Mouse (Mus musculus): Measurements from ENCODE around the gene Itpr2. TPM values are rescaled to one million over a fixed set of nuclear protein-coding genes. Genes with fewer than 3 reads are reported as not detected.

The Itpr2 gene
- total RNA-seq, 2 experiments from 2014 or later, result 15.6 to 22.1 TPM

DNA sequence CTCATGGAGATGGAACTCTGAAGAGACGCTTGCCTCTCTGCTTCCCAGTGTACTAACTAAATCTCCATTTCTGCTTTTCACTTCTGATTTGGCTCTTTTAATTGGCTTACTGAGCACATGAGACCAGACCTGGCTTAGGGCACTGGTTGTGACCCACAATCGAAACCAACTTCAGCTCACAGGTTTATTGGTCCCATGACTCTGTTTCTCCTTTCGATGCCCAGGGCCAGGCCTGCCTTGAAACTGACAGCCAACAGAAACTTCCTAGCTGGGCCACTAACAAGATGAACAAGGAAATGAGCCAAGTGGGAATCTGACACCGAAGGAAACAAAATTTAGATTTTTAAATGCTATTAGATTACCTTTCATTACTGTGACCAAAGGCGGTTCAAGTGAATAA, 105.8 kb downstream of the Itpr2 start:
- DNase-seq (ENCODE audit: low spot score in 2 of 2), result no peak
- TF ChIP-seq CTCF (conservative IDR thresholded peaks at IDR 0.05), result no peak
- no peak overlapping the region for H3K4me3 ChIP-seq

DNA sequence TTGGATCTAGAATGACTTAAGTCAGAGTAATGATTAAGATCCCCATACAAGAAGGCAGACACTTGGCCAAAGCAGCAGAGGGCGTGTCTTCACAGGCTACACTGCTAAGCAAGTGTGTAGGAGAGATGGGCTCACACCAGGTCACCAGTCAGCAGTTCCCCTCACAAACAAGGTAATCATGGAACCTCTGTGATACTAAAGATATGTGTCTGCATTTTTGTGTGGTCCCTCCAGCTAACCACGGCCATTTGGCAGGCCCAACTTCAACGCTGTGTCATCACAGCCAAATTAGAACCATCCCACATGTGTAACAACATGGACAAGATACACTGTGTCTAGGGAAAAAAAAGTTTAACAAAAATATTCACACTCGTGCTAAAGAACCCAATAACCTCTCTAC, 106.4 kb downstream of the Itpr2 start:
- H3K4me3 ChIP-seq, result no peak overlapping the region
- no peak overlapping the region for H3K27ac ChIP-seq
- no peak for DNase-seq (ENCODE audit: low spot score in 2 of 2)
- no peak for TF ChIP-seq CTCF (conservative IDR thresholded peaks at IDR 0.05)

More for the DNA sequence above, 105.8 kb downstream of the Itpr2 start:
- no peak overlapping the region for H3K27ac ChIP-seq

DNA sequence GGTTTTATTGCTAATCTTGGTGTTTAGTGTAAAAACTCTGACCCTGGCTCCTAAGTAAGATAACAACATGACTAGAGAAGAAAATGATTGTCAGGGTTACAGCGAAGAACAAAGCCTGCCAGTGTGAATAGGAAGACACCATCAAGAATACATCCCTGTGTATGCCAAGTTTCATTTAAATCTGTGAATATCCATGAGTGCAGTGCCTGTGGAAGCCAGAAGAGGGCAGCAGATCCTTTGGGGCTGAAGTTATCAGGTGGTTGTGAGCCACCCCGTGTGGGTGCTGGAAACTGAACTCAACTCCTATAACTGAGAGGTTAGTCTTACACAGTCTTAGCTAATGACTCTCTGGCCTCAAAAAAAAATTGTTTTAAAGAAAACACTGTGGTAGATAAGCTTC, 109.8 kb downstream of the Itpr2 start:
- Histone ChIP-seq H3K4me3 (no peak overlapping the region), H3K27ac (no peak overlapping the region)
- TF ChIP-seq CTCF (conservative IDR thresholded peaks at IDR 0.05), result peak; percentile 59
- no peak for DNase-seq (ENCODE audit: low spot score in 2 of 2)

DNA sequence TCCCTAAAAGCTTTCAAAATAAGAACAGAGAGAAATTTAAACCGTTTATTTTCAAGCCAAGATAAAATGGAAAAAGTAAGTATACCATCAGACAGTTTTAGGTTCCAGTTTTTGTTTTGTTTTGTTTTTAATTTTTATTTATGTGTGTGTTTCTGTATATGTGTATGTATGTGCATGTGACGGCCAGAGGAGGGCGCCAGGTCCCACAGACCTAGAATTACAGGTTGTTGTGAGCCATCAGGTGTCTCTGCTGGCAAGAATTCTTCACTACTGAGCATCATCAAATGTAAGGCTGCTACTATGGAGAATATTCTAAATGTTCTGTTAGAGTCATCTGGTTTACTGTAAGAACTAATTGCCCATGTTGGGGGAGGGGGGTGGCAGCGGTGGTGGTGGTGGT, 111.9 kb downstream of the Itpr2 start:
- peak; percentile 46 for TF ChIP-seq CTCF (conservative IDR thresholded peaks at IDR 0.05)
- Histone ChIP-seq H3K4me3 (no peak overlapping the region), H3K27ac (no peak overlapping the region)
- DNase-seq (ENCODE audit: low spot score in 2 of 2), result no peak

DNA sequence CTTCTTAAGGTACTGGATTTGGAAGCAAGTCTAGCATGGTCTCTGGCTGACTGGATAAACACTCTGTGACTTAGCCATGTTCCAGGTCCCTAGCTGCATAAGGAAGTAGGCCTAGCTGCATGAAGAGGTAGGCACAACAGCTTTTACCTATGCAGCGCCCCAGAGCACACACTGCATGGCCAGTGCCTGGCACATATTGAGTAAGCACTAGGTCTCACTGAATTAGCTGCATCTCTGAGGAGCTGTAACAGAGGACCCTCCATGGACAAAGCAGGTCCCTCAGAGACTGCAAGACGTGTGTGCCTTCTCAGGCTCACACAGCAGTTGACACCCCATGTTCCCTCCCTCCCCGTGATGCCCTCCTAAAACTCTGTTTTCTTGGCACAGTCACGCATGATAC, 114.0 kb downstream of the Itpr2 start:
- H3K27ac ChIP-seq, result no peak overlapping the region
- TF ChIP-seq CTCF (conservative IDR thresholded peaks at IDR 0.05), result no peak

DNA sequence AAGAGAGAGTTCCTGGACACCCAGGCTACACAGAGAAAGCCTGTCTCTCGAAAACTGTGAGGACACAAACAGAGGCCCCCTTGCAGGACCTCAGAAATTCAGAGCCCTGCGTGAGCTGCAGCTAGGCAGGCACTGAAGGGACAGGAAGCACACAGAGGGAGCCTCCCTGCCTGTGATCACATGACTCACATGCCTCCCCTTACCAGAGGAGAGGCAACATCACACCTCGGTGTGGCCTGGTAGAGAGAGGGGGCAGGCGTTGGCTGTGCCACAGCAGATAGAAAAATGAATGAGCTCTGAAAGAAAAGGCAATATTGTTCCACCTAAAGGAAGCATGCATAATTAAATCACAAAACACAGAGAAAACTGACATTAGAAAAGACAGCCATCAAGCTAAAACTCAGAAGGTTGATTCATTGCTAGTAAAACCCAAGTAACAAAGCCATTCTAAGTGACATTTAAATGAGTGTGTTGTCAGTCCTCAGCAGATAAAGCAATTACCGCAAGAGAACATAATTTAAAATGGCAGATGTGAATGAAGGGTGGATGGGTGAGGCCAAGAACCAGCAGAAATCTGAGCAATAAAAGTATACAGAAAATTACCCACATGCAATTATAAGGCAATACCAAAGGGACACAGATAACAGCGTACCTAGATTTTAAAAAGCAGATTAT, 114.8 kb downstream of the Itpr2 start:
- H3K27ac ChIP-seq, result no peak overlapping the region
- TF ChIP-seq CTCF (conservative IDR thresholded peaks at IDR 0.05), result no peak
- H3K4me3 ChIP-seq, result no peak overlapping the region
- DNase-seq (ENCODE audit: low spot score in 2 of 2), result no peak

More for the DNA sequence above, 114.0 kb downstream of the Itpr2 start:
- DNase-seq (ENCODE audit: low spot score in 2 of 2), result no peak
- no peak overlapping the region for H3K4me3 ChIP-seq

DNA sequence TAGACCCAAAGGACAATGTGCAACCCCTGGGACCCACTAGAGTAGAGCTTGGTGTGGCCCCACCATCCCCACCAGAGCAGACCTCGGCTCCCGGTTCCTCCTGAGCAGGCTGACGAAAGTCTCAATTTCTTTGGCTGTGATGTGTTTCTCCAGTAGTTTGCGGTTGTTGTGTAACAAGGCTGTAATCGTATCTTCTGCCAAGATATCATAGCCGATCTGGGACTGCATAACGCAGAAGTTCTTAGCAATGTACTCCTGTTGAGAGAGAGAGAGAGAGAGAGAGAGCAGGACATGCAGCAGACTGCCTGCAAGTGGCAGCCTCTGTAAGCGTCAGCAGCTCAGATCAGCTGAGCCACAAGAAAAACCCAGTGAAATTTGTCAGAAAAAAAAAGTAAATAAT, 122.8 kb downstream of the Itpr2 start:
- no peak for DNase-seq (ENCODE audit: low spot score in 2 of 2)
- Histone ChIP-seq H3K4me3 (no peak overlapping the region), H3K27ac (no peak overlapping the region)
- TF ChIP-seq CTCF (conservative IDR thresholded peaks at IDR 0.05), result no peak

DNA sequence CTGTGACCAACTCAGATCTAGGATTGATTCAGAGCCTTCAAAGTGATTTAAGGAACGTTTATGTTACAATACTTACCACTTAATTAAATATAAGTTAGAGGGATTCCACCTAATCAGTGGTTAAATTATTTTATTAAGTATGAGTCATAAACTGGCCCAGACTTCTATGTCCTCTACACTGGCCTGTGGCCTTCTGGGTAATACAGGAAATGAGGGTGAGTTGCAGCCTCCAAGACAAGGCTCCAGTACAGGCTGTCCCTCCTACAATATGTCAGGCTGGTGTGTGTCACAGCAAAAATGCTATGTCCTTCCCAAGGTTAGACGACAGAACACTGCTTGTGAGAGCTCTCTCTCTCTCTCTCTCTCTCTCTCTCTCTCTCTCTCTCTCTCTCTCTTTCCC, 130.5 kb downstream of the Itpr2 start:
- TF ChIP-seq CTCF (conservative IDR thresholded peaks at IDR 0.05), result no peak
- no peak for DNase-seq (ENCODE audit: low spot score in 2 of 2)

DNA sequence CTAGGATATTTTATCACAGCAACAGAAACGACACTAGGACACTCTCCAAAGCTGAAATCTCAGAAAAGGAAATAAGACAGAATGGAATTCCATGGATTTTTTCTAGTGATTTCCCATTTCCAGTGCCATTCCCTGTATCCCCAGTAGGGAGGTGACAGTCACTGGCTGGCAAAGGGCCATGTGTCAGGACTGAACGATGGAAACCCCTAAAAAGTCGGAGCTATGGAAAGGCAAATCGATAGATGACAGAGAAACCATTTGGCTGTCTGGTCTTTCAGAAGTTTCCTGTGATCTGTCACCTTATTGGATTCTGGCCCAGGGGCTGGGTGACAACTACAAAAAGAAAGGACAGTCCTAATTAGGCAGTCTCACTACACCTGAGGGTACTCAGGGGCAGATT, 135.8 kb downstream of the Itpr2 start:
- Histone ChIP-seq H3K27ac (no peak overlapping the region), H3K4me3 (no peak overlapping the region)
- no peak for DNase-seq (ENCODE audit: low spot score in 2 of 2)
- TF ChIP-seq CTCF (conservative IDR thresholded peaks at IDR 0.05), result no peak

More for the DNA sequence above, 130.5 kb downstream of the Itpr2 start:
- no peak overlapping the region for H3K27ac ChIP-seq
- H3K4me3 ChIP-seq, result no peak overlapping the region

DNA sequence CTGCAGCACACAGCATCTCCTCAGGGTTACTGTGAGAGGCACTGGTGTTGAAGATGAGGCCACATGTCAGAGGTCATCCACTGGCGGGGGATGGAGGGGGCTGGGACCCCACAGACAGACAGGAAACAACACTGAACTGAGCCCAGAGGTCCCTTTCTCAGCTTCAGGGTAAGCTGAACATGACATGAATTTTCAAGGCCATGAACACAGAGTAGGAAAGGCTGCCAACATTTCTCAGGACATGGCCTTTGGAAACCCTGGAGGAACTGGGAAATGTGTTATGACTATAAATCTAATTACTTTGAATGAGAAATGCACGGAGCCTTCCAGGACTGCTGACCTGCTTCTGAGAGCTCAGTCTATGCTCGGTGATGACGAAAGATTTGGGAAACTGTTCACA, 144.1 kb downstream of the Itpr2 start:
- peak in 1 of 2 experiments; percentile 20 for DNase-seq (ENCODE audit: low spot score in 2 of 2)
- no peak for TF ChIP-seq CTCF (conservative IDR thresholded peaks at IDR 0.05)
- Histone ChIP-seq H3K27ac (peak overlapping the region; percentile 79), H3K4me3 (no peak overlapping the region)

DNA sequence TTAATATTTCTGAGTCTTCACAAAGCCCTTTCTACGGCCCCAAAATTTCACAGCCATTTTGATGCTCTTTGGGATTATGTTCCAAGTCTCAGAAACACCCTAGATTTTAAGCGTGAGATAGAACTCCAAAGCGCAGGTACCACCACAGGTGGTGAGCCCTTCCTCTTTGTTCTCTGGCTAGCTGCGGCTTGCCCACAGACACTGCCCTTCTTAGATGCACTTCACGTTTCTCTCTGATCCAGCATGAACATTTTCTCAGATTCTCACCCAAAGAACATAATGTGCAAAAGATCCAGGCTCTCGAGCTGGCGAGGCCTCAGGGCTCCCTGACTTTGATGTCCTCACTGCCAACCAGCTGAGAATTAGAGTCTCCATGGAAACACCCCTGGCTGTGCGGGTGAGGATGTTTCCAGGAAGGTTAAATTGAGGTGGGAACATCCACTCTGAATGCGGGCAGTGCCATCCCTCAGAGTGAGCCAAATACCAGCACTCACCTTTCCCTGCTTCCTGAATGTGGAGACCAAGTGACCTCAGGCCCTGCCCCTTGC, 149.7 kb downstream of the Itpr2 start:
- no peak for TF ChIP-seq CTCF (conservative IDR thresholded peaks at IDR 0.05)
- DNase-seq (ENCODE audit: low spot score in 2 of 2), result no peak
- Histone ChIP-seq H3K4me3 (no peak overlapping the region), H3K27ac (peak overlapping the region; percentile 8; the same call in 1 of the 2 replicates)

DNA sequence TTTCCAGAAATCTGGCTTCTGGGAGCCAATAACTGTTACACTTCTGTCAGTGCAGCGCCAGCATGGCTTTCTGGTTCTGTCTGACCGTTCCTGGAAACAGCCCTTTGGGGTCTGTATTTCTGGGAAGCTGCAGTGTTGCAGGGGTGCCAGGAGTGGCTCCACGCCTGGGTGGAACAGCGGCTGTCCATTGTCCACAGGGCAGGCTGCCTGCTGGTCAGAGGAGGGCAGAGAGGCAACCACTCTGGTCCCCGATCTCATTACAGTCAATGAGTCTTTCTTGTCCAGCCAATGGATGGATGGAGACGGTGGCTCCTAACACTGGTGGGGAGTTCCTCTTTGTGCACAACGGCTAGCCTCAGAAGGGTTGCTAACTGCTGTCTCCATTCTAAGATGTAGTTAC, 150.2 kb downstream of the Itpr2 start:
- H3K27ac ChIP-seq, result peak overlapping the region; percentile 8; the same call in 1 of the 2 replicates
- no peak for DNase-seq (ENCODE audit: low spot score in 2 of 2)
- no peak for TF ChIP-seq CTCF (conservative IDR thresholded peaks at IDR 0.05)
- H3K4me3 ChIP-seq, result no peak overlapping the region

DNA sequence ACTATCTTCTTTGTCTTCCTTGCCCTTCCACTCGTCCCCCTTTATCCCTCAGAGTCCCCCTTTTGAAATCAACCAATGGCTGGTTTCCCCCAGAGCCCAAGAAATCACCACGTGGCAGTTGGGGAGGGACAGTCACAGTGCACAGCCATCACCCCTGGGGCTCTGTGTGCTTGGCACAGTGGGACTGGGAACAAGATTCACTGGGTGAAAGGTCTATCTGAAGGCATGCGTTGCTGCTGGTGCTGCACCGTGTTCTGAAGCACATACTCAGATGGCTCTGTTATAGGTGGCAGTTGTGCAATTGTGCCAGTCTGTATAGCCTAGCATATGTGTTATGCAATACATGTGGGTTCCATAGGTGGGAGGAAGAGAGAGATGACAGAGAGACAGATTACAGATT, 154.5 kb downstream of the Itpr2 start:
- H3K27ac ChIP-seq, result no peak overlapping the region
- no peak overlapping the region for H3K4me3 ChIP-seq
- TF ChIP-seq CTCF (conservative IDR thresholded peaks at IDR 0.05), result no peak
- DNase-seq (ENCODE audit: low spot score in 2 of 2), result no peak

DNA sequence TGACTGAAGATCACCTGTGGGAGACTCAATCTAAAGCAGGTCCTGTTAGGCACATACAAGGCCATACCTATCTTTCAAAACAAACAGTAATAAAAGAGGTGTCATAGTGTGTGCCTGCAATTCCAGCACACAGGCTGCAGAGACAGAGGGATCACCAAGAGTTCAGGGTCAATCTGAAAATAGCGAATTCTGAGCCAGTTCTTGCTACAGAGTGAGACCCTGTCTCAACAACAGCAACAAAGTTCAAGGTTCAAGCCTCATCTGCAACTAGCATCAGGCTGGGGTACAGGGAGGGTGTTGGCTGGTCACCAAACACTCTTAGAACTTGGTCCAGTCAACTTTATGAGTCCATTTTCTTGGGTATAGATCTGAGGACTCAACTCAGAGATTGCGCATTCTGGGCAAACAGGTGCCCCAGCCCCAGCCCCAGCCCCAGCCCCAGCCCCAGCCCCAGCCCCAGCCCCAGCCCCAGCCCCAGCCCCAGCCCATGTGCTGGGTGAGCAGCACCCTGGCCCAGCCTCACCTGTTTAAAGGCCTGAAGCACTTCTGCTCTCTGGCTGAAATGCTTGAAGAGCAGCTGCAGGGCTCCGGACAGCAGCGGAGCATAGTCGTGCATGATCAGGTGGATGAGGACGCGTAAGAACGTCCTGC, 155.4 kb downstream of the Itpr2 start:
- Histone ChIP-seq H3K27ac (no peak overlapping the region), H3K4me3 (no peak overlapping the region)
- TF ChIP-seq CTCF (conservative IDR thresholded peaks at IDR 0.05), result no peak
- DNase-seq (ENCODE audit: low spot score in 2 of 2), result no peak

All from layer of hippocampus, adult 2 months (tissue).